Mouse (Mus musculus): Measurements from ENCODE around the gene Med25.

Med25 gene

GRCm38 (mm10) chr7:44849416-44850111 is 42.9 kb downstream of the Med25 start:
- peak; percentile 65 to 80 for DNase-seq (ENCODE audit: low read depth in 1 of 2, low spot score in 2 of 2)

GRCm38 (mm10) chr7:44848561-44849415 is 43.7 kb downstream of the Med25 start, which contains the start of the genes Akt1s1 and Tbc1d17:
Gene Akt1s1 (plus strand): TSS chr7:44848991.
Gene Tbc1d17 (minus strand): TSS chr7:44849079.
- peak; percentile 99 for DNase-seq (ENCODE audit: low read depth in 1 of 2, low spot score in 2 of 2)

GRCm38 (mm10) chr7:44847772-44848171 is 44.7 kb downstream of the Med25 start:
- DNase-seq (ENCODE audit: low read depth in 1 of 2, low spot score in 2 of 2), result no peak

- no peak for DNase-seq (ENCODE audit: low read depth in 1 of 2, low spot score in 2 of 2)
Observed at GRCm38 (mm10) chr7:44846804-44847203, 45.7 kb downstream of the Med25 start.

GRCm38 (mm10) chr7:44845006-44845405 is 47.5 kb downstream of the Med25 start:
- DNase-seq (ENCODE audit: low read depth in 1 of 2, low spot score in 2 of 2), result no peak

- no peak for DNase-seq (ENCODE audit: low read depth in 1 of 2, low spot score in 2 of 2)
Observed at GRCm38 (mm10) chr7:44841825-44842463, 50.6 kb downstream of the Med25 start.

- no peak for DNase-seq (ENCODE audit: low read depth in 1 of 2, low spot score in 2 of 2)
Observed at GRCm38 (mm10) chr7:44840426-44840825, 52.1 kb downstream of the Med25 start.

- peak in 1 of 2 experiments; percentile 26 for DNase-seq (ENCODE audit: low read depth in 1 of 2, low spot score in 2 of 2)
Observed at GRCm38 (mm10) chr7:44839491-44840191, 52.9 kb downstream of the Med25 start.

- DNase-seq (ENCODE audit: low read depth in 1 of 2, low spot score in 2 of 2), result no peak
Observed at GRCm38 (mm10) chr7:44839171-44839490, 53.4 kb downstream of the Med25 start.

GRCm38 (mm10) chr7:44838073-44838472 is 54.4 kb downstream of the Med25 start:
- DNase-seq (ENCODE audit: low read depth in 1 of 2, low spot score in 2 of 2), result no peak

- DNase-seq (ENCODE audit: low read depth in 1 of 2, low spot score in 2 of 2), result no peak
Observed at GRCm38 (mm10) chr7:44836423-44837053, 56.0 kb downstream of the Med25 start.

GRCm38 (mm10) chr7:44836016-44836404 is 56.5 kb downstream of the Med25 start:
- DNase-seq (ENCODE audit: low read depth in 1 of 2, low spot score in 2 of 2), result no peak

- DNase-seq (ENCODE audit: low read depth in 1 of 2, low spot score in 2 of 2), result no peak
Observed at GRCm38 (mm10) chr7:44835373-44836015, 57.0 kb downstream of the Med25 start.

GRCm38 (mm10) chr7:44832763-44833162 is 59.7 kb downstream of the Med25 start:
- no peak for DNase-seq (ENCODE audit: low read depth in 1 of 2, low spot score in 2 of 2)

GRCm38 (mm10) chr7:44828706-44829105 is 63.8 kb downstream of the Med25 start:
- no peak for DNase-seq (ENCODE audit: low read depth in 1 of 2, low spot score in 2 of 2)

- DNase-seq (ENCODE audit: low read depth in 1 of 2, low spot score in 2 of 2), result no peak
Observed at GRCm38 (mm10) chr7:44826771-44827170, 65.7 kb downstream of the Med25 start.
